Mouse (Mus musculus): ENCODE results near the gene Pigk.
"Not testable (repeated sequence)": the region's sequence is repeated elsewhere in the genome, so short reads cannot be mapped to it uniquely, and the experiment has no call there.

Pigk gene
- long read RNA-seq, experiment 1, full-length matches to known transcripts = 100 of 112 reads
- long read RNA-seq, experiment 1, partial matches to known transcripts = 0 of 112 reads
- long read RNA-seq, experiment 1, other reads (novel, unspliced or antisense) = 12 of 112 reads
- long read RNA-seq, experiment 2, full-length matches to known transcripts = 102 of 120 reads
- long read RNA-seq, experiment 2, partial matches to known transcripts = 1 of 120 reads
- long read RNA-seq, experiment 2, other reads (novel, unspliced or antisense) = 17 of 120 reads

- intact Hi-C loops (cut with DNase I) = no loop called here
These were observed at the start of gene Pigk for GRCm38 (mm10) chr3:152713991-152714902. Gene Pigk, plus strand, starts transcription at chr3:152714100.

- intact Hi-C loops (cut with DNase I) = no loop called here
These were observed 46.9 kb upstream of the Pigk start for GRCm38 (mm10) chr3:152666991-152667355.

GRCm38 (mm10) chr3:152667356-152668211 is 46.3 kb upstream of the Pigk start:
- intact Hi-C loops (cut with DNase I) = no loop called here

GRCm38 (mm10) chr3:152668239-152668638 is 45.7 kb upstream of the Pigk start, which contains the start of gene Ak5:
Gene Ak5, minus strand, starts transcription at chr3:152668360.
- intact Hi-C loops (cut with DNase I) = no loop called here

- intact Hi-C loops (cut with DNase I) = no loop called here
These were observed 45.1 kb upstream of the Pigk start for GRCm38 (mm10) chr3:152668793-152669192.

GRCm38 (mm10) chr3:152669783-152670182 is 44.1 kb upstream of the Pigk start:
- intact Hi-C loops (cut with DNase I) = no loop called here

GRCm38 (mm10) chr3:152674663-152675062 is 39.2 kb upstream of the Pigk start:
- intact Hi-C loops (cut with DNase I) = no loop called here

GRCm38 (mm10) chr3:152688532-152688931 is 25.4 kb upstream of the Pigk start:
- intact Hi-C loops (cut with DNase I) = no loop called here

- intact Hi-C loops (cut with DNase I) = no loop called here
These were observed 24.8 kb upstream of the Pigk start for GRCm38 (mm10) chr3:152689105-152689504.

- intact Hi-C loops (cut with DNase I) = no loop called here
These were observed 18.9 kb upstream of the Pigk start for GRCm38 (mm10) chr3:152694950-152695349.

- intact Hi-C loops (cut with DNase I) = no loop called here
These were observed 15.9 kb upstream of the Pigk start for GRCm38 (mm10) chr3:152698017-152698416.

GRCm38 (mm10) chr3:152699261-152699660 is 14.6 kb upstream of the Pigk start:
- intact Hi-C loops (cut with DNase I) = no loop called here

- intact Hi-C loops (cut with DNase I) = not testable (repeated sequence)
These were observed 12.4 kb upstream of the Pigk start for GRCm38 (mm10) chr3:152701536-152701935.

- intact Hi-C loops (cut with DNase I) = no loop called here
These were observed 11.5 kb upstream of the Pigk start for GRCm38 (mm10) chr3:152702274-152702843.

- intact Hi-C loops (cut with DNase I) = no loop called here
These were observed 8.1 kb upstream of the Pigk start for GRCm38 (mm10) chr3:152705826-152706225.

- intact Hi-C loops (cut with DNase I) = no loop called here
These were observed 7.0 kb upstream of the Pigk start for GRCm38 (mm10) chr3:152706901-152707300.

- intact Hi-C loops (cut with DNase I) = no loop called here
These were observed 6.5 kb upstream of the Pigk start for GRCm38 (mm10) chr3:152707321-152707823.

GRCm38 (mm10) chr3:152709936-152710335 is 4.0 kb upstream of the Pigk start:
- intact Hi-C loops (cut with DNase I) = no loop called here

GRCm38 (mm10) chr3:152712957-152713356 is 943 bp upstream of the Pigk start:
- intact Hi-C loops (cut with DNase I) = no loop called here

- intact Hi-C loops (cut with DNase I) = no loop called here
These were observed 7.4 kb downstream of the Pigk start for GRCm38 (mm10) chr3:152721301-152721700.

- intact Hi-C loops (cut with DNase I) = no loop called here
These were observed 8.9 kb downstream of the Pigk start for GRCm38 (mm10) chr3:152722836-152723235.

Data from adrenal gland (tissue).